Mouse (Mus musculus) MEL (cell line): Measurements from ENCODE around the gene Gna11.

ENCODE experiments used
- CTCF ChIP-seq, 3 experiments: IDR thresholded peaks in 2 of 3; conservative IDR thresholded peaks in 1 of 3; 2 replicates each; pipeline ENCODE4 v1.5.1; 2011 to 2012; ENCODE audit warnings: low read length in 3 of 3, low read depth in 2 of 3, mild to moderate bottlenecking in 2 of 3, improper control_type of control experiment in 1 of 3, inconsistent platforms in 1 of 3, mixed read lengths in 1 of 3, moderate library complexity in 1 of 3; ENCODE audit not compliant: control insufficient read depth in 1 of 3, insufficient read depth in 1 of 3, poor library complexity in 1 of 3, severe bottlenecking in 1 of 3
- E2F4 ChIP-seq: IDR thresholded peaks from 2 replicates; pipeline ENCODE4 v1.6.1; 2011; ENCODE audit warnings: low read depth, low read length, improper control_type of control experiment, borderline replicate concordance
- HCFC1 ChIP-seq: IDR thresholded peaks from 2 replicates; pipeline ENCODE4 v1.6.1; 2012; ENCODE audit warnings: low read depth, mild to moderate bottlenecking, inconsistent platforms, low read length, improper control_type of control experiment, moderate library complexity
- MEF2A ChIP-seq: IDR thresholded peaks from 2 replicates; pipeline ENCODE4 v1.6.1; 2014; ENCODE audit warnings: low read depth, mild to moderate bottlenecking, inconsistent platforms, low read length, improper control_type of control experiment; ENCODE audit not compliant: poor library complexity, insufficient replicate concordance, severe bottlenecking; ENCODE audit errors: extremely low read depth

DNA sequence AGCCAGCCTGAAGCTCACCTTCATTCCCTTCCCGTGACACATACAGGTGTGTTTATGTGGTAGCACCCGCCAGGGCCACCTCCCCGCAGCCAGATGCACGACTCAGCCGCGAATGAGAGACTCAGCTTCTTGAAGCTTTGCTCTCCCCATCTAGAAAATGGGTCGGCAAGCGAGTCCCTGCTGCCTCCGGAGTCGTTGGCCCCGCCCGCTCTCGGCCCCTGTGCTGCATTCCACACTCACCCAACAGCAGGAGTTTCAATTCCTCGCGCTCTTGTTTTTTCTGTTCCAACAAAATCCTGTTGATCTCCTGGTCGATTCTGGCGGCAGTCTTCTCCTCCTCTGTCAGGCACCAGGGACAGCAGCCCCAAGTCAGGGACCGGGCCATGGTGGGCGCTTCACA is 21.4 kb downstream of the Gna11 start:
- no peak for TF ChIP-seq CTCF (IDR thresholded peaks at IDR 0.05 in 2 of 3, conservative IDR thresholded peaks at IDR 0.05 in 1 of 3; ENCODE audit: control insufficient read depth in 1 of 3, insufficient read depth in 1 of 3, low read depth in 2 of 3, low read length in 3 of 3, poor library complexity in 1 of 3, severe bottlenecking in 1 of 3)
- no peak for TF ChIP-seq HCFC1
- no peak for TF ChIP-seq E2F4
- no peak for TF ChIP-seq MEF2A
